Mouse (Mus musculus) forebrain, embryonic 16.5 days (tissue): ENCODE data around the gene Smarcad1. TPM values are rescaled to one million over a fixed set of nuclear protein-coding genes. Genes with fewer than 3 reads are reported as not detected.
"Not testable (repeated sequence)": the region's sequence is repeated elsewhere in the genome, so short reads cannot be mapped to it uniquely, and the experiment has no call there.

ENCODE experiments used
- ATAC-seq: fragments of 200-750 bp; cut with Nextera tagmentation; 2 replicates; pipeline ENCODE4 v1.8.0; 2017; ENCODE audit warnings: mild to moderate bottlenecking, moderate library complexity
- H3K27ac ChIP-seq: fragments of 300-500 bp; sonication (generic); 2 replicates; pipeline ENCODE4 v1.5.1; 2014; ENCODE audit warnings: low read length, control low read depth
- H3K27me3 ChIP-seq: fragments of 300-500 bp; sonication (generic); replicated peaks from 2 replicates; pipeline ENCODE4 v1.6.1; 2014; ENCODE audit warnings: low read length; ENCODE audit not compliant: control insufficient read depth, insufficient read depth
- H3K36me3 ChIP-seq: fragments of 300-500 bp; sonication (generic); 2 replicates; pipeline ENCODE4 v1.6.1; 2014; ENCODE audit not compliant: control insufficient read depth, insufficient read depth
- H3K4me1 ChIP-seq: fragments of 300-500 bp; sonication (generic); replicated peaks from 2 replicates; pipeline ENCODE4 v1.6.1; 2014; ENCODE audit warnings: low read length; ENCODE audit not compliant: control insufficient read depth, insufficient read depth
- H3K4me2 ChIP-seq: fragments of 300-500 bp; sonication (generic); 2 replicates; pipeline ENCODE4 v1.6.1; 2014; ENCODE audit warnings: mild to moderate bottlenecking, low read length, control low read depth
- H3K4me3 ChIP-seq: fragments of 300-500 bp; sonication (generic); replicated peaks from 2 replicates; pipeline ENCODE4 v1.5.1; 2014; ENCODE audit warnings: mild to moderate bottlenecking, low read length, control low read depth
- H3K9ac ChIP-seq: fragments of 300-500 bp; sonication (generic); replicated peaks from 2 replicates; pipeline ENCODE4 v1.6.1; 2014; ENCODE audit warnings: low read depth, low read length, control low read depth
- H3K9me3 ChIP-seq: fragments of 300-500 bp; sonication (generic); 2 replicates; pipeline ENCODE4 v1.6.1; 2016; ENCODE audit warnings: low read length; ENCODE audit not compliant: control insufficient read depth
- WGBS: fragments of 180-500 bp; shearing (Covaris S2); extraction: QIAGEN DNeasy Blood & Tissue Kit; methylation state at CpG from one replicate; pipeline ENCODE4 v1.1.7; 2014; 5-methylcytosine and 5-hydroxymethylcytosine counted together
- polyA plus RNA-seq: library from polyadenylated mRNA; unstranded; fragments of >200 nt; fragmentation: Nextera tagmentation; extraction: Ambion mirVana; gene quantifications from 2 replicates; pipeline ENCODE4 v1.2.1, GENCODE M21; 2015

The Smarcad1 gene
- polyA plus RNA-seq, 1 experiment from 2014 or later: 92.0 TPM

DNA sequence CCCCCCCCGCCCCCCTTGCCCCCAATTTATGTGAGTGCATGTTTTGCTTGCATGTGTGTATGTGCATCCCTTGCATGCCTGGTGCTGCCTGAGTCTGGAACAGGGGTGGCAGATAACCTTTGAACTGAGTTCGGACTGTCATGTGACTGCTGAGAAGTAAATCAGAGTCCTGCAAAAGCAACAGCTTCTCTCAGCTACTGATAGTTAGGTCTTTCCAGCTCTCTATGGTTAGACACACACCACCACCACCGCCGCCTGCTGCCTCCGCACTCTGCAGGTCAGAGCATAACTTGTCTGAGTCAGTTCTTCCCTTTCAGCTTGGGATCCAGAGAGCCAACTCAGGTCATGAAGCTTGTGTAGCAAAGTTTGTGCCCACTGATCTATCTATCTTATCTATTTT lies 14.2 kb downstream of the Smarcad1 start:
- WGBS: 90% methylated on average over 5 of the region's 5 CpGs
- no peaks in the 10 kb centered on the region for H3K27me3 ChIP-seq
- no peak for ATAC-seq
- H3K9ac ChIP-seq: no peak overlapping the region
- no peaks in the 10 kb centered on the region for H3K4me1 ChIP-seq
- H3K36me3 ChIP-seq: peaks cover 43% of the 10 kb centered on the region
- H3K4me2 ChIP-seq: no peak overlapping the region
- no peak overlapping the region for H3K4me3 ChIP-seq
- no peak overlapping the region for H3K27ac ChIP-seq
- no peaks in the 10 kb centered on the region for H3K9me3 ChIP-seq

DNA sequence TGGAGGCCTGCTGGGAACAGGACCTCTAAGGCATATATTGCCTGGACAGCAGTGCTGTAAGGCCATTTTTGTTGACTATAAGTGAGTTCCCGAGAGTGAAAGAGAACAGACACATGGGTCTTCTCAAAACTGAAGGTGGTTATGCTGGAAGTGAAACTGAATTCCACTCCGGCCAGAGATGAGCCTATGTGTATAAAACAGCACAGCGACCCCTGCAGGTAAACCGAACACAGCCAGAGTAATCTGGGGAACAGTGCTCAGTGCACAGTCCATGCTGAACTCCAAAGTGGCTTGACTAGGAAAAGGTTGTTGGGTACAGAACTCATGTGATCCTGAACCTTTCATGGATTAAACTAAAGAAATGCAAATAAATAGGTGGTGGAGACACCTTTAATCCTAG lies 14.8 kb downstream of the Smarcad1 start:
- not testable (repeated sequence) for H3K4me1 ChIP-seq, ATAC-seq, H3K4me2 ChIP-seq, H3K27me3 ChIP-seq, H3K4me3 ChIP-seq, H3K9me3 ChIP-seq, H3K27ac ChIP-seq, H3K9ac ChIP-seq
- peaks cover 42% of the 10 kb centered on the region for H3K36me3 ChIP-seq
- WGBS: 74% methylated on average over 4 of the region's 4 CpGs

- peaks cover 37% of the 10 kb centered on the region for H3K36me3 ChIP-seq
- no peak overlapping the region for H3K27ac ChIP-seq
- H3K9ac ChIP-seq: no peak overlapping the region
- H3K4me1 ChIP-seq: no peaks in the 10 kb centered on the region
- H3K27me3 ChIP-seq: no peaks in the 10 kb centered on the region
- WGBS: 77% methylated on average over 1 of the region's 1 CpGs
- no peak for ATAC-seq
- H3K4me3 ChIP-seq: no peak overlapping the region
- no peaks in the 10 kb centered on the region for H3K9me3 ChIP-seq
- no peak overlapping the region for H3K4me2 ChIP-seq
These were observed 18.7 kb downstream of the Smarcad1 start for GRCm38 (mm10) chr6:65061049-65061448.

DNA sequence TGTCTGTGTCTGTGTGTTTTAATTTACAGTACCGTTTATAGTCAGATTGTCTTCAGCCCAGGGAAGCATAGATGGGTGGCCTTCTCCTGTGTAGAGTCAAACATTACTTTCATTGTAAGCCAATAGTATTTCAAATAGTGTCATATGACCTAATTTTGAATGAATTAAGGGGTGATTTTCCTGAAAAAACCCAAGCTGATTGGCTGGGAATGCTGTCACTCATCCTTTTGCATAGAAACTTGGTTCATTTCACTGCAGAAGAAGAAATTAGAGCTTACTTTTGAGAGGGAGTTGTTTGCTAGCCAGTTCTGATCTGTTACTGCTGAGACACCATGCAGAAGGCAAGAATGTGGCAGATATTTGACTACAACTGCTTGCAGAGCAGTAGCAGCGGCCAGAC lies 32.8 kb downstream of the Smarcad1 start:
- Histone ChIP-seq H3K4me2 (no peak overlapping the region), H3K9me3 (no peaks in the 10 kb centered on the region), H3K4me1 (peaks cover 3% of the 10 kb centered on the region; the same call in 1 of the 2 replicates), H3K9ac (no peak overlapping the region), H3K36me3 (peaks cover 37% of the 10 kb centered on the region), H3K27ac (no peak overlapping the region), H3K27me3 (no peaks in the 10 kb centered on the region), H3K4me3 (no peak overlapping the region)
- no peak for ATAC-seq
- 74% methylated on average over 2 of the region's 2 CpGs for WGBS

- WGBS: 96% methylated on average over 1 of the region's 1 CpGs
- Histone ChIP-seq H3K9ac (no peak overlapping the region), H3K4me2 (no peak overlapping the region), H3K27me3 (no peaks in the 10 kb centered on the region), H3K4me1 (peaks cover 3% of the 10 kb centered on the region; the same call in 1 of the 2 replicates), H3K36me3 (peaks cover 15% of the 10 kb centered on the region), H3K27ac (no peak overlapping the region), H3K4me3 (no peak overlapping the region), H3K9me3 (no peaks in the 10 kb centered on the region)
- peak; percentile 36; the same call in 1 of the 2 replicates for ATAC-seq
These were observed 36.8 kb downstream of the Smarcad1 start for GRCm38 (mm10) chr6:65079139-65079538.

GRCm38 (mm10) chr6:65114902-65115301 lies 72.5 kb downstream of the Smarcad1 start:
- Histone ChIP-seq H3K4me2 (no peak overlapping the region), H3K9ac (no peak overlapping the region), H3K4me3 (no peak overlapping the region), H3K9me3 (no peaks in the 10 kb centered on the region), H3K27me3 (no peaks in the 10 kb centered on the region), H3K4me1 (no peaks in the 10 kb centered on the region), H3K27ac (no peak overlapping the region), H3K36me3 (peaks cover 28% of the 10 kb centered on the region)
- WGBS: 88% methylated on average over 2 of the region's 2 CpGs
- ATAC-seq: no peak

DNA sequence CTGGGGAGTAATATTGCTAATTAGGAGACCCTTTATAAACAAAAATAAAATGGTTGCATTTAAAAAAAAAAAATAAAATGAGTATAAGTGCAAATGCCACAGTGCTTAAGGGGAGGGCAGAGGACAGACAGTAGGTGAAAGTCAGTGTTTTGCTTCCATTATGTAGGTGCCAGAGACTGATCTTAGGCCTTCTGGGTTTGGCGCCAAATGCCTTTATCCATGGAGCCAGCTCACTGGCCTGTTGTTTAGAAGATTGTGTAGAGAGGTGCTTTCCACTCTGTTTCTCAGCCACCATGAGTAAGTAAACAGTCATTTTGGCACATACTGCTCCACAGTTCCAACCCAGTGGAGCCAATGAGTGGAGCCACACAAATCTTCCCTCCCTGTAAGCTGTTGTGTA lies 75.2 kb downstream of the Smarcad1 start:
- ATAC-seq: peak; percentile 47; the same call in 1 of the 2 replicates
- 78% methylated on average over 1 of the region's 1 CpGs for WGBS

DNA sequence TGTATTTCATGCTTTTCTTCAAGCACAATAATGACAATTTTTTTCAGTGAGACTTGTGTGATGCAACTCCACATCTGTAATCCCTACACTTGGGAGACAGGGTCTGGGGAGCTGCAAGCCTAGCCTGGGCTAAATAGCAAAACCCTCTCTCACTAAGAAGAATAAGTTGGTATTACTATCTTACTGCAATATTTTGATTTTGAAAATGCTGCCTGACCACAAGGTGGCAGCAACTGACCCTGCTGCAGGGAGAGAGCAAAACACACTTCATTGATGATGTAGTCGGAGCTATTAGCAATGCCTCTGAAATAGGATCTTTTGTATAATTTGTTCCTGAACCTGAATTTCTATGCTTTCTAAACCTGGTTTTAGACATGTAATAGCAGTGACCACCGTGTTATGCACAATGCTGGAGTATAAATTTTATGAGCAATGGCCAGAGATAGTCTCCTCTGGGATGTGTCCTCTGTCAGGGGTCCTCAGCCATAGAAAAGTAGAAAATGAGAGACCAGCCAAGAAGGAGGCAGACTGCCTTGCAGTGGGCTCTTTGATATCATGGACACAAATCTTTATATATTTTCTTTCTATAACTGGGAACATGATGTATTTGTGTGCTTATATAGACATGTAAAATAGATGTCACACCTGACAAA lies 83.8 kb downstream of the Smarcad1 start:
- WGBS: 8% methylated on average over 2 of the region's 2 CpGs
- H3K27me3 ChIP-seq: no peaks in the 10 kb centered on the region
- peak; percentile 60 for ATAC-seq
- H3K9ac ChIP-seq: no peak overlapping the region
- H3K4me2 ChIP-seq: no peak overlapping the region
- H3K4me1 ChIP-seq: no peaks in the 10 kb centered on the region
- H3K36me3 ChIP-seq: no peaks in the 10 kb centered on the region
- H3K27ac ChIP-seq: no peak overlapping the region
- H3K9me3 ChIP-seq: no peaks in the 10 kb centered on the region
- no peak overlapping the region for H3K4me3 ChIP-seq

More for the DNA sequence above, 75.2 kb downstream of the Smarcad1 start:
- Histone ChIP-seq H3K27me3 (no peaks in the 10 kb centered on the region), H3K9me3 (no peaks in the 10 kb centered on the region), H3K27ac (no peak overlapping the region), H3K4me3 (no peak overlapping the region), H3K9ac (no peak overlapping the region), H3K36me3 (peaks cover 23% of the 10 kb centered on the region), H3K4me1 (no peaks in the 10 kb centered on the region), H3K4me2 (no peak overlapping the region)

DNA sequence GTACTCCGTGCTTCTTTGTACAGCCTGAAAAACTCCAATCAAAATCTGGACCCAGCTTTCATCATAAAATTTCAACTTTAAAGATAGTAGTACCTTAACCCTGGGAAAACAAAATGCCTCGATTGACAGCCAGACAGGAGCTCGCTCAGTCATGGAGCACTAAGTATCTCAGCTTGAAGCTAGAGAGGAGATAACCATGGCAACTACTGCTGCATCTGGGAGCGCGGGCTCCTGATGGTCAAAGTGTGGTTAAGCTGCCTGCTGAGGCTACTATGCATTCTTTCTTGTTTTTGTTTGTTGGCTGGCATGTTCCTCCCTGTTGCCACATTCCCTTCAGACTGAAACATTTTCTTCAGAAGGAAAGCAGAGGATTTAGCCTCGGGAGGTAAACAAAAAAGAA lies 90.0 kb downstream of the Smarcad1 start:
- H3K36me3 ChIP-seq: no peaks in the 10 kb centered on the region
- H3K4me3 ChIP-seq: no peak overlapping the region
- H3K9me3 ChIP-seq: no peaks in the 10 kb centered on the region
- no peaks in the 10 kb centered on the region for H3K27me3 ChIP-seq
- 32% methylated on average over 6 of the region's 6 CpGs for WGBS
- peak; percentile 61; the same call in 1 of the 2 replicates for ATAC-seq
- H3K4me2 ChIP-seq: no peak overlapping the region
- no peak overlapping the region for H3K9ac ChIP-seq
- H3K4me1 ChIP-seq: peaks cover 2% of the 10 kb centered on the region
- no peak overlapping the region for H3K27ac ChIP-seq

DNA sequence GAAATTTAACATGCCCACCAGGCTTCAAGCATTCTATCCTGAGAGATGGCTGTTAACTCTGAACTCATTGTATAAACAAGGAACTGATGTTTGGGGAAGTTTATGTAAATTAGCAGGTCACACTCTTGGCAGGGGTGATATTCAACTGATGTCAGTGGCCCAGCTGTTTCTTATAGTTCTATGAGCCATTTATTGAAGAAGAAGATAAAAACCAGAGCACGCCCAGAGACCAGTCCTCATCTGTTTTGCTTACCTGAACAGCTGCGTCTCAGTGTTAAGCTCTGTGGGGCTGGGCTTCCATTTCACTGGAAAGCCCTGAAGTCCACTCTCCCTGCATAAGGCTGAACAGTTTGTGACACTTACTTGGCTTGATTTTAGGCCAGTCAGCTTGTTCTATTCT lies 95.4 kb downstream of the Smarcad1 start:
- Histone ChIP-seq H3K9ac (no peak overlapping the region), H3K4me3 (no peak overlapping the region), H3K9me3 (no peaks in the 10 kb centered on the region), H3K4me1 (peaks cover 11% of the 10 kb centered on the region), H3K27me3 (no peaks in the 10 kb centered on the region), H3K27ac (peak overlapping the region; percentile 56; the same call in 1 of the 2 replicates), H3K36me3 (no peaks in the 10 kb centered on the region), H3K4me2 (no peak overlapping the region)
- WGBS: 17% methylated on average over 2 of the region's 2 CpGs
- ATAC-seq: peak; percentile 79
